Mouse (Mus musculus) thymus, adult 2 months (tissue): ENCODE data around the gene Galnt9.

Source experiments
- CTCF ChIP-seq: fragments of 200-500 bp; IDR thresholded peaks from 2 replicates; pipeline ENCODE4 v1.5.1; 2012; ENCODE audit warnings: mild to moderate bottlenecking, control low read depth, low read length, moderate library complexity, borderline replicate concordance; ENCODE audit not compliant: control insufficient read depth, poor library complexity, insufficient read depth; ENCODE audit errors: extremely low read depth
- POLR2A ChIP-seq: fragments of 200-500 bp; IDR thresholded peaks from 2 replicates; pipeline ENCODE4 v1.6.1; 2012; ENCODE audit warnings: mild to moderate bottlenecking, low read length, control low read depth, moderate library complexity; ENCODE audit not compliant: control insufficient read depth, poor library complexity, insufficient read depth; ENCODE audit errors: extremely low read depth

GRCm38 (mm10) chr5:110608941-110609340, 64.8 kb downstream of the Galnt9 start:
- TF ChIP-seq CTCF (no peak), POLR2A (no peak)
